Mouse (Mus musculus): Measurements from ENCODE around the gene Ide.

Ide gene

GRCm38 (mm10) chr19:37337752-37338151 lies at the start of gene Ide:
Ide (minus strand) TSS chr19:37337852.
- in situ Hi-C loops (cut with MboI; ENCODE audit: low sequenced_read_pairs), result no loop called here

GRCm38 (mm10) chr19:37386126-37386525 lies 48.5 kb upstream of the Ide start:
- in situ Hi-C loops (cut with MboI; ENCODE audit: low sequenced_read_pairs), result no loop called here

GRCm38 (mm10) chr19:37378816-37379215 lies 41.2 kb upstream of the Ide start:
- in situ Hi-C loops (cut with MboI; ENCODE audit: low sequenced_read_pairs), result no loop called here

- in situ Hi-C loops (cut with MboI; ENCODE audit: low sequenced_read_pairs), result no loop called here
These were observed 39.8 kb upstream of the Ide start for GRCm38 (mm10) chr19:37377404-37377990.

GRCm38 (mm10) chr19:37376841-37377240 lies 39.2 kb upstream of the Ide start:
- in situ Hi-C loops (cut with MboI; ENCODE audit: low sequenced_read_pairs), result no loop called here

- in situ Hi-C loops (cut with MboI; ENCODE audit: low sequenced_read_pairs), result no loop called here
These were observed 38.3 kb upstream of the Ide start, which contains the start of gene Kif11 for GRCm38 (mm10) chr19:37375755-37376615. Kif11 (plus strand) TSS chr19:37376403.

GRCm38 (mm10) chr19:37374941-37375754 lies 37.5 kb upstream of the Ide start:
- in situ Hi-C loops (cut with MboI; ENCODE audit: low sequenced_read_pairs), result no loop called here

- in situ Hi-C loops (cut with MboI; ENCODE audit: low sequenced_read_pairs), result no loop called here
These were observed 32.7 kb upstream of the Ide start for GRCm38 (mm10) chr19:37370356-37370755.

GRCm38 (mm10) chr19:37369921-37370320 lies 32.3 kb upstream of the Ide start:
- in situ Hi-C loops (cut with MboI; ENCODE audit: low sequenced_read_pairs), result no loop called here

GRCm38 (mm10) chr19:37368990-37369389 lies 31.3 kb upstream of the Ide start:
- in situ Hi-C loops (cut with MboI; ENCODE audit: low sequenced_read_pairs), result no loop called here

- in situ Hi-C loops (cut with MboI; ENCODE audit: low sequenced_read_pairs), result no loop called here
These were observed 25.7 kb upstream of the Ide start for GRCm38 (mm10) chr19:37363128-37363939.

- in situ Hi-C loops (cut with MboI; ENCODE audit: low sequenced_read_pairs), result no loop called here
These were observed 24.9 kb upstream of the Ide start for GRCm38 (mm10) chr19:37362545-37362944.

GRCm38 (mm10) chr19:37360044-37360443 lies 22.4 kb upstream of the Ide start:
- in situ Hi-C loops (cut with MboI; ENCODE audit: low sequenced_read_pairs), result no loop called here

GRCm38 (mm10) chr19:37353331-37353730 lies 15.7 kb upstream of the Ide start:
- in situ Hi-C loops (cut with MboI; ENCODE audit: low sequenced_read_pairs), result no loop called here

GRCm38 (mm10) chr19:37352756-37353155 lies 15.1 kb upstream of the Ide start:
- in situ Hi-C loops (cut with MboI; ENCODE audit: low sequenced_read_pairs), result no loop called here

- in situ Hi-C loops (cut with MboI; ENCODE audit: low sequenced_read_pairs), result no loop called here
These were observed 11.3 kb upstream of the Ide start for GRCm38 (mm10) chr19:37348952-37349351.

- in situ Hi-C loops (cut with MboI; ENCODE audit: low sequenced_read_pairs), result no loop called here
These were observed 10.7 kb upstream of the Ide start for GRCm38 (mm10) chr19:37348331-37348730.

- in situ Hi-C loops (cut with MboI; ENCODE audit: low sequenced_read_pairs), result no loop called here
These were observed 8.6 kb upstream of the Ide start for GRCm38 (mm10) chr19:37346258-37346657.

GRCm38 (mm10) chr19:37343899-37344298 lies 6.2 kb upstream of the Ide start:
- in situ Hi-C loops (cut with MboI; ENCODE audit: low sequenced_read_pairs), result no loop called here

GRCm38 (mm10) chr19:37340931-37341330 lies 3.3 kb upstream of the Ide start:
- in situ Hi-C loops (cut with MboI; ENCODE audit: low sequenced_read_pairs), result no loop called here

- in situ Hi-C loops (cut with MboI; ENCODE audit: low sequenced_read_pairs), result no loop called here
These were observed 2.8 kb upstream of the Ide start for GRCm38 (mm10) chr19:37340495-37340894.

Measured in CH12F3 (cell line).